Mouse (Mus musculus) large intestine, adult 2 months (tissue): ENCODE data around the gene Letmd1. TPM values are rescaled to one million over a fixed set of nuclear protein-coding genes. Genes with fewer than 3 reads are reported as not detected.
A peak's percentile ranks its signal among the peaks of the same experiment; 100 is the strongest.
"Not testable (repeated sequence)": the region's sequence is repeated elsewhere in the genome, so short reads cannot be mapped to it uniquely, and the experiment has no call there.

Experiments used
- DNase-seq: peaks from one replicate; pipeline ENCODE4 v3.0.0-alpha.2; 2012; ENCODE audit warnings: low read depth, low spot score
- WGBS: fragments of 180-500 bp; shearing (Covaris S2); methylation state at CpG from one replicate; pipeline ENCODE4 v1.1.7; 2018; 5-methylcytosine and 5-hydroxymethylcytosine counted together
- polyA plus RNA-seq: library from polyadenylated mRNA; depleted of rRNA; stranded (reverse); fragments of >200 nt; gene quantifications from 2 replicates; pipeline ENCODE4 v1.2.3, GENCODE M21; 2012; rRNA removed

The Letmd1 gene
- polyA plus RNA-seq, 1 experiment = 30.1 TPM

DNA sequence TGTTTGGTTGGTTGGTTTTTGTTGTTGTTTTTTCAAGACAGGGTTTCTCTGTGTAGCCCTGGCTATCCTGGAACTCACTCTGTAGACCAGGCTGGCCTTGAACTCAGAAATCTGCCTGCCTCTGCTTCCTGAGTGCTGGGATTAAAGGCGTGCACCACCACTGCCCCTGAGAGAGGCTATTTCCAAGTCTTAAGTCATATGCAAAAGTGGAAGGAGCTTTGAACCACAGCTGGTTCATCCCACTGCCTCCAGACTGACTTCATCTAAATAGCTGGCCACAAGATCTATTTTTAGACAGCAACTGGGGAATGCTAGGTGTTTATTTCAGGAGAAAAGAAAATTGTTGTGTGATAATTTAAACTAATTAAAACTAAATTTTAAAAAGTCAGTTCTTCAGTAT lies 19.5 kb downstream of the Letmd1 start:
- 71% methylated on average over 1 of the region's 1 CpGs for WGBS
- DNase-seq = not testable (repeated sequence)

DNA sequence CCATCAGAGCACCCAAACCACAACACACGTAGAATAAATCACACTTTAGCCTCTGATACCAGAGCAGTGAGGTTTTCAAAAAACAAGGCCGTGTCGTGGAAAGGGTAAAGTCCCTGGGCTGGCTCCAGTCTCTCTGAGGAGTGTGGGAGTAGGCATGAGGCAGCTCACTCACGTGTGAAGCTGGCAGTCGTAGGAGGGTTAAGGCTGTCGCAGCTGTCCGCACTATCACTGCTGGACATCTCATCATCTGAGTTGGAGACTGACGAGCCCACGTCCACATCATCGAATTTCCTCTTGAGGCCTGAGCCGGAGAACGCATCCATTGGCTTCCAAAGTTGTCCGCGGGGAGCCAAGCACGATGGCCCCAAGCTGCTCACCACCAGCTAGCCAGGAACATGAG lies 20.4 kb downstream of the Letmd1 start:
- DNase-seq = no peak
- 89% methylated on average over 15 of the region's 15 CpGs for WGBS

DNA sequence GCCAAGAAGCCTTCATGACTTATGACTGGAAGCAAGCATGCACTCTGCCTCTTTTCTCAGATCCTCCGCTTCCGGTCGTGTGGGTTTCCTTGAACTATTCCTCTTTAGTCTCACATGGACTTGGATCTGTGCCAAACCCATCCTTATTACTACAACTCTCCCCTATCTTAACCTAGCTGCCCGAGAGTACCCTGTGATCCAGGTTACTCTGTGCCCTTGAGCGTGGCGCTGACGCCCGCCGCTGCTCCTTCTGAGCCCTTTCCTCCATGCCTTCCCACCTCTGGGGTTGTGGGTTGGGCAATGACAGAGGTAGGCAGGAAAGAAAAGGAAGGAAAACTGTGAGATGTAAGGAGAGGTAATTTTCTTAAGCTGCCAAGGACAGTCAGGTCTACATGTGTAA lies 23.1 kb downstream of the Letmd1 start:
- DNase-seq = no peak
- 63% methylated on average over 9 of the region's 9 CpGs for WGBS

DNA sequence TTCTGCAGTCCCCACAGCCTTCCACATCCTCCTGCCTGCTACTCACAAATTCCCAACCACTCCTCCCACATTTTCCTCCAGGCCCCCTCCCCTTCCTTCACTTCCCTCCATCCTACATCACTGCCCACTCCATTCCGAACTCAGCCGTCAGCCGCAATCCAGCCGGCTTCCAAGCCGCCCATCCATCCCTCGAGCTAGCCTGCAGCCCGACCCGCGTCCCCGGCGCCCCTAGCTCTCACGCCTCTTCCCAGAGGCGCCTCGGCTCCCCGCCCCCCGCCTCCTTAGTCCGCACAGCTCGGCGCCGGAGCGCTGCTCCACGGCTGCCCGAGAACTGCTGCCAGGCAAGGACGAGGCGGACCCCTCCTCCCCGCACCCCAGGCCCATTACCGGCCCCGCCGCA lies 25.8 kb downstream of the Letmd1 start:
- WGBS = 2% methylated on average over 25 of the region's 29 CpGs

DNA sequence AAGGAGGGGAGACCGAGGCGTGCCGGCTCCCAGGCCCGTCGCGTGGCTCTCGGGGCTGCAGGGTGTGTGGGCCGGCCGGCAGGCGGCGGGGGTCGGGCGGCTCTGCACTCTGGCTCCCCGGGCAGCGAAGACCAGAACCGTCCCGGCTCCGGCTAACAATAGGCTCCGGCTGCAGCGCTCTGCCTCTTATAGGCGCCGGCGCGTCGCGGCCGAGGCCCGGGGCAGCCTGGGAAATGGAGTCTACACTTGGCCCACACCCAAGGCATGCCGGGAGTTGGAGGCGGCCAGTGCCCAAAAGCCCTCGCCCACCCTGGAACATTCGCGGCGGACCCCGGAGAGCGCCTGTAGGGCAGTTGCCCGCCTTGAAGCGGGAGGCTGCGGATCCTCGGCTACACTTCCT lies 26.3 kb downstream of the Letmd1 start, which contains the start of gene Csrnp2:
TSS of gene Csrnp2 (minus strand) at position 387 of the 400 bp plus-strand sequence.
- WGBS = under 1% methylated on average over 40 of the region's 40 CpGs
- peak; percentile 33 for DNase-seq

More for the DNA sequence above, 25.8 kb downstream of the Letmd1 start:
- DNase-seq = no peak

DNA sequence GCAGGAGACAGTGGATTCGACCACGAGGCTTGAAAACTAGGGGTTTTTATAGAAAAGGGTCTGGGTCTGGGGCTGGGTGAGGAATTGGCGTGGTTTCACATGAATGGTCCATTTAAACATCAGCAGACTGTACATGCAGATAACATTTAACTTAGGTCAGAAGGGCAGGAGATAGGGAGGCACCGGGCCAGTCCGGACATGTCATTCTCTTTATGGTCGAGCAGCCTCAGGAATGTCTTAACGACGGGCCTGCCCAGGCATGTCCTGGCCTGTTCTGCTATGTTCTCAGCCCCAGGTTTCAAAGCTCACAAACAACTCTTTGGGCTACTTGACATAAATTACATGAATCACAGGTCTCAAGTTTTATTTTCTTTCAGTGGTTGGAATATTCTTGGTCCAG lies 30.7 kb downstream of the Letmd1 start:
- 67% methylated on average over 8 of the region's 8 CpGs for WGBS
- DNase-seq = not testable (repeated sequence)

DNA sequence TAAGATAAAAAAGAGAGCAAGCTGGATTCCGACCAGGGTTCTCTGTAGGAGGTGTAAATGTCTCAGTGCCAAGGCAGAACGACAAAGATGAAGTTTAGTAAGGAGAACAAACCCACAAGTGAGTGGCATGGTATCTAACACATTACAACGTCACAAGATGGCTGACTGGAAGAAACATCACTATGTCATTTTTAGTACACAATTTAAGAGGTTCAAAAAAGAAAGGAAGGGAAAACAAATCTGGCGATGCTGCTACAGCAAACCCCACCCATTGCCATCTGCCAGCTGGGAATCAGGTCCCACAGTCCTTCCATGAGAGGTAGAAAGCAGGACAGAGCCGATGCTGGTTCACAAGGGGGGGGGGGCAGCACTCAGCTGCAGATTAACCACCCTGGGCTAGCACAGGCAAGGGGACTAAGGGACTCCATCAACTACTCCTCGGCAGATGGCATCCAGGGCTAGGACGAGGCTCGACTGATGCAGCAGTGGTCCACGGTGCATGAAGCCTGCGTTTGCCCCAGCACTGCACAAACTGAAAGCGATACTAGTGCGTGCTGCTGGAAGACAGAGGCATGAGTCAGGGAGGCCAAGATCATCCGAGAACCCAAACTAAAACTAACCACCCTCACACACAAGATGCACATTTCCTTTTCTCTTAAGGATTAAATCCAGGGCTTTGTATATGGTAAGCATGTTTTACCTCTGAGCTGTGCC lies 39.8 kb downstream of the Letmd1 start:
- DNase-seq = no peak
- 85% methylated on average over 13 of the region's 13 CpGs for WGBS

DNA sequence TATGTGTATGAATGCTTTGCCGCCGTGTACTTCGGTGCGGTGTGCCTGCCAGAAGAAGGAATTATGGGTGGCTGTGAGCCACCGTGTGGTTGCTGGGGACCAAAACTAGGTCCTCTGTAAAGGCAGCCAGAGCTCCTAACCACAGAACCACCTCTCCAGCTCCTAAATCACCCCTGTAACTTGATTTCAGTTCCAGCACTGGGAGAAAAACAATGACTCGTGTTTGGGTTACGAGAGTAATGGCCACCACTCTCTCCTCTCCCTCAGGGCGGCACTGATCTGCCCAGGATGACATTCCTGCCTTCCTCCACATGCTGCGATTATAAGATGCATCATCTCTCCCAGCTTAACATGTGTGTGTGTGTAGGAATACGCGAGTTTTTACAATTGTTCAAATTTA lies 41.2 kb downstream of the Letmd1 start:
- DNase-seq = no peak
- 93% methylated on average over 11 of the region's 11 CpGs for WGBS

DNA sequence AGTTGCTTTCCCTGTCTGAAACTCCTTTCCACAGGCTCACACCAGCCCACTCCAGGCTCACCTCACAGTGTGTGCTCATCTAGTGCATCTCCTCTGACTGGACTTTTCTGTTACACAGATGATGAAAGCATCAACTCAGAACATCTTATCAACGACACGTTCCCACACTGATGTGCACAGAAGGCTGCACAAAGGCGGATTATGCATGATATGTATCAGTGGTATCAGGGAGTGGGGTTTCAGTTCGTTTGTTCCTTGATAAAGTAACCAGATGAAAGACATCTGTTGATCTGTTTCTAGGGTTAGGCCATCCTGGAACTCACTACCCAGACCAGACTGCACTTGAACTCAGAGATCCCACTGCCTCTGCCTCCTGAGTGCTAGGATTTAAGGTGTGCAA lies 44.6 kb downstream of the Letmd1 start:
- 89% methylated on average over 4 of the region's 4 CpGs for WGBS
- no peak for DNase-seq

DNA sequence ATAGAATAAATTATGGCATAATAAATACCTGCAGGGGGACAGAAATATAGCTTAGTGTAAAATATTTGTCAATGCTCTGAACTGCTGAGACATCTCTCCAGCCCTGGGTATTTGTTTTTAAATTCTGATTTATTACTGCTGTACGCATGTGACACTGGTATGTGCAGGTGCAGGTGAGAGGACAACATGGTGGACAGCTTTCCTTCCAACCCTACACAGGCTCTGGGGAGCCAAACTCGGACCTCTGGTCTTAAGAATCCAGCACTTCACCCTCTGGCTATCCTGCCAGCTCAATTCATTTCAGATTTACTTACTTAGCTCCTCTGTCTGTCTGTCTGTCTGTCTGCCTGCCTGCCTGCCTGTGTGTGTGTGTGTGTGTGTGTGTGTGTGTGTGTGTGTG lies 46.3 kb downstream of the Letmd1 start:
- DNase-seq = no peak
- WGBS = 87% methylated on average over 2 of the region's 2 CpGs

DNA sequence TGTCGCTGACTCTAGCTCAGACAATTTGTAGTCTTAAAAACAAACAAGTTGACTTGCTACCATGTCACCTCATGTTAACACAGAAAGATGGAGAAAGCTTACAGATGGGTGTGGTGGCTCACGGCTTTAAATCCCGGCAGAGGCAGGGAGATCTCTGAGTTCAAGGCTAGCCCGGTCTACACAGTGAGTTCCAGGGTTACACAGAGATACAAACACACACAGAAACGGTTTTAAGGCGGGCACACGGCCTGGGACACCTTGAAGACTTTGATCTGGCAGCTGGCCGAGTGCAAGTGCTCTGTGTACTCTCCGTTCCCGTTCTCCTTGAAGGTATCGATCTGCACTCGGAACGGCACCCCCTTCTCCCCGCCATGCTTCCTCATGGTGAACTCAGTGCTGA lies 51.5 kb downstream of the Letmd1 start:
- DNase-seq = no peak
- 93% methylated on average over 14 of the region's 14 CpGs for WGBS

DNA sequence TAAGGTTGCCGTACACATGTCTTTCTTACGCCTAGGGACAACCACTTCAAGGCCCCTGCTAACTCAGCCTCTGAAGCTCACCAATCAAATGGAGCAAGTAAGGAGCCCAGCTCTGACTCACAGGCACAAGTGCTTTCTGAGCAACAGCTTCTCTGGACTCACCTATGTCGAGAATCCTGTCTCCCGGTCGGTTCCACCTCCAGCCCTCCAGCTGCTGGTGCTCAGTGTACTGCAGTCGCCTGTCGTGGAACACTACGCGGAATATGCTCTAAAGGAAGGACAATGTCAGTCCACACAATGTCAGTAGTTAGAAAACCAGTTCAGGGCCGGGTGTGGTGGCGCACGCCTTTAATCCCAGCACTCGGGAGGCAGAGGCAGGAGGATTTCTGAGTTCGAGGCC lies 56.6 kb downstream of the Letmd1 start:
- DNase-seq = no peak
- 95% methylated on average over 14 of the region's 14 CpGs for WGBS

DNA sequence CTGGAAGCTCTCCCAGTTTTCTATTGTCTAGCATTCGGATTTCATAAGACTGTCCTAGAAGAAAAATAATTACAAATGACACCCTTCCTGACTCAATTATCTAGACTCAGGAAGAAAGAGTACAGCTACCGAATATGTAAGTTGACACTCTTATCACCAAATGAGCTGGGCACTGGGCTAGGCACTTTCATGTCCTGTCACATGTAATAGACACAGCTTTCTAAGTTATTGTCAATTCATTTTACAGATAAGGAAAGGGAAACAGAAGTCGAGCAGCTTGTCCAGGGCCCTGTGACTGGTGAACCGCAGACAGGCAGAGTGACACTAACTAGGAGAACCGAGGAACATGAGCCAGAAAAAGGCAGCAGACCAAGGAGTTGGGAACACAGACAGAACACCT lies 59.1 kb downstream of the Letmd1 start:
- 77% methylated on average over 5 of the region's 5 CpGs for WGBS
- DNase-seq = no peak

Other genes with a start within 250 kb of the Letmd1 start
- gene Atf1, start 241.2 kb upstream of the Letmd1 start, polyA plus RNA-seq = 32.9 and 35.7 TPM in 2 replicates
- gene Tmprss12, start 188.2 kb upstream of the Letmd1 start, polyA plus RNA-seq = not detected in 2 replicates
- 22.8 and 24.8 TPM in 2 replicates for gene Mettl7a1, start 164.9 kb upstream of the Letmd1 start, polyA plus RNA-seq
- gene Mettl7a3, start 134.1 kb upstream of the Letmd1 start, polyA plus RNA-seq = not detected in 2 replicates
- gene Methig1, start 115.9 kb upstream of the Letmd1 start, polyA plus RNA-seq = not detected in 2 replicates
- gene Mettl7a2, start 115.8 kb upstream of the Letmd1 start, polyA plus RNA-seq = not detected in 2 replicates
- not detected in 2 replicates for gene Higd1c, start 104.5 kb upstream of the Letmd1 start, polyA plus RNA-seq
- 0.07 and 0.18 TPM in 2 replicates for gene Gm5475, start 46.9 kb upstream of the Letmd1 start, polyA plus RNA-seq
- 42.1 and 56.1 TPM in 2 replicates for gene Slc11a2, start 44.0 kb upstream of the Letmd1 start, polyA plus RNA-seq
- 1.3 and 1.4 TPM in 2 replicates for gene Csrnp2, start 26.5 kb downstream of the Letmd1 start, polyA plus RNA-seq
- gene Tfcp2, start 83.0 kb downstream of the Letmd1 start, polyA plus RNA-seq = 3.4 and 4.0 TPM in 2 replicates
- 4.0 and 6.0 TPM in 2 replicates for gene Pou6f1, start 131.0 kb downstream of the Letmd1 start, polyA plus RNA-seq
- 646 and 817 TPM in 2 replicates for gene Dazap2, start 146.3 kb downstream of the Letmd1 start, polyA plus RNA-seq
- 191 and 206 TPM in 2 replicates for gene Smagp, start 167.9 kb downstream of the Letmd1 start, polyA plus RNA-seq
- gene Bin2, start 200.5 kb downstream of the Letmd1 start, polyA plus RNA-seq = 4.5 and 9.9 TPM in 2 replicates
- gene Cela1, start 218.9 kb downstream of the Letmd1 start, polyA plus RNA-seq = 13.7 and 21.9 TPM in 2 replicates